Mouse (Mus musculus) G1E-ER4 (cell line): ENCODE results near the gene Brsk1. TPM values are rescaled to one million over a fixed set of nuclear protein-coding genes. Genes with fewer than 3 reads are reported as not detected.

ENCODE experiments used
- GATA1 ChIP-seq: IDR thresholded peaks from one replicate; pipeline ENCODE4 v1.8.0; 2012; ENCODE audit warnings: low read length, inconsistent platforms
- polyA plus RNA-seq: library from polyadenylated mRNA; stranded (reverse); fragments of >175 nt; gene quantifications from 2 replicates; pipeline ENCODE4 v1.2.3, GENCODE M21; 2012

Brsk1 gene
- polyA plus RNA-seq, 1 experiment, result not detected

DNA sequence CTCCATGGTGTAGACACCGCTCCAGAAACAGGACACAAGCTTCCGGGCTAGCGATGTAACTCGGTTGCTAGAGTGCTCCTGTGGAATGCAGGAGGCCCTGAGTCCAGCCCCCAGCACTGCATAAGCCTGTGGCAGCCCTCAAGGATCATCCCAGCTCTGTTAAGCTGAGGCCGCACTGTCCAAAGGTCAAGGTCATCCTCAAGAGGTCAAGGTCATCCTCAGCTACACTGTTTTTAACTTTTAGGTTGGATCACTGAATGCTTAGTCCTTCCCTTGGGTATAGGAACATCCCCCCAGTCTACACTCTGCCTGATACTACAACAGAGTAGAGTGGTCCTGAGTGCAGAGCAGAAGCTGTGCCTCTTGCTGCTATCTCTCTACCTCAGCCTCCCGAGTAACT lies 2.6 kb downstream of the Brsk1 start:
- no peak for TF ChIP-seq GATA1

DNA sequence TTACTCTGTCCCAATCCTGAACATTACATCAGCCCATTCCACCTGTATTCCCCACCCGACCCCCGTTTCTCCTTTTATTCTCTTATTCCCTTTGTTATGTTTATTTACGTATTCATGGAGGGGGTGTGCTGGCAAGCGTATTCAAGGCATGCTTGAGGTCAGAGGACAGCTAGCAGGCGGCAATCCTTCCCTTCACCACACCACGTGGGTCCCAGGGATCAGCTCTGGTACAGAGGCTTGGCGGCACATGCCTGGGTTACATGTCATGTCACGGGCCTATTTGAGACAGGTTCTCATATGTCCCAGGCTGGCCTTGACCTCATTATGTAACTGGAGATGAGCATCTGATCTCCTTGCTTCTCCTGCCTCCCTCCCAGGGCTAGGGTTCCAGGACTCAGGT lies 11.9 kb downstream of the Brsk1 start:
- no peak for TF ChIP-seq GATA1

DNA sequence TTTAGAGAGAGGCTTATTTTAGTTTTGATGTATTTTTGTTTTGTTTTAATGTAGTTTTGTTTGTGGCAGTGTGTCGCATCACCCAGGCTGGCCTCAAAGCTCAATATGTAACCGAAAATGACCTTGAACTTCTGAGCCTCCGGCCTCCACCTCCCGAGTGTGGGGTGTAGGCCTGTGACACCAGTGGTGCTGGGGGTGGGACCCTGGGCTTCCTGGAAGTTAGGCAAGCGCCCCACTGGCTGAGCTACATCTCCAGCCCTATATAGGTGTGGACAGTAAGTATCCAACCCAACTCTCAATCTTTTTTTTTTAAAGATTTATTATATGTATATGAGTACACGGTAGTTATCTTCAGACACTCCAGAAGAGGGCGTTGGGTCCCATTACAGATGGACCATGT lies 12.8 kb downstream of the Brsk1 start:
- TF ChIP-seq GATA1, result no peak

DNA sequence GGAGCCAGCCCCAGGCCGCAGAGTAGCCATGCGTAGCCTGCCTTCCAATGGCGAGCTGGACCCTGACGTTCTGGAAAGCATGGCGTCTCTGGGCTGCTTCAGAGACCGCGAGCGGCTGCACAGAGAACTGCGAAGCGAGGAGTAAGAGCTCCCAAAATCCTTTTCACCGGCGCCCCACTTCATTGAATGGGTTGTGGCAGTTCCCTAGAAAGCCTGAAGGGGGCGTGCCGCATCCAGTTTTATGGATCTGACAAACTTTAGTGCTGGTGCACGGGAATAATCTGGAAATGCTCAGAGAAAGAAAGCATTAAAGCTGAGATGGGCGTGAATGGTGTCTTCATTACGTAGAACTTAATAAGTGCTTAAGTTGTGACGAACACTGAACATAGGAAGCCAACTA lies 14.7 kb downstream of the Brsk1 start:
- no peak for TF ChIP-seq GATA1

DNA sequence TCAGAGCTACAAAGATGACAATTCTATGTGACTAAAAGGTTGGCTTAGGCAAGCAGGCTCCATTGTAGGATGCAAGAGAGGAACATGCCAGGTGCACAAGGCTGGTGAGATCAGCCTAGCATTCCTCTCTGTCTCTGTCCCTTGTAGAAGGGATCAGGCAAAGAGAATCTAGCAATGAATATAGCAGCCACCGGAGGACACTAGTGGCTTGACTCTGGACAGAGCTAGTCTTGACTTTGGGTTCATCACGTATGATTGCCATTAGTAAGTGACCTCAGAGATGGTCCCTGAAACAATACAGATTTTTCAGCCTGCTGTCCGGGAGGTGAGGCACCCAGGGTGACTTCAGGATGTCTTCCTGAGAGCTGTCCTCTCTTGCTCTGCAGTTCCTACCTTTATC lies 22.2 kb downstream of the Brsk1 start:
- TF ChIP-seq GATA1, result no peak

DNA sequence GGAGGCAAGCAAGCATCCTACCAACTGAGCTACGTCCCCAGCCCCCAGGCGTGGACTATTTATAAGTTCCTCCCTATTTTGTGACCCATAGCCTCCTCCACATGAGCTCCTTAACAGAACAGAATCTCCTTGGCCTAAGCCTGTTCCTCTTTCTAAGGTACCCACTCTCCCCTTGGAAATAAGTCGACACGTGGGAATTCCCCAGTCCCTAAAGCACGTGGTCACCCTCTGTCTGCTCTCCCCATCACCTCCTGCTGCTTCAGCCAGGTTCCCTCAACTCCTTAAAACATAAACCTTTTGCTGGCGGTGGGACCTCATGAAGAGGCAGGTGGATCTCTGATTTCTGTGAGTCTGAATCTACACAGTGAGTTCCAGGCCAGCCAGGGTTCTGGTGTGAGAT lies 26.6 kb downstream of the Brsk1 start:
- no peak for TF ChIP-seq GATA1

DNA sequence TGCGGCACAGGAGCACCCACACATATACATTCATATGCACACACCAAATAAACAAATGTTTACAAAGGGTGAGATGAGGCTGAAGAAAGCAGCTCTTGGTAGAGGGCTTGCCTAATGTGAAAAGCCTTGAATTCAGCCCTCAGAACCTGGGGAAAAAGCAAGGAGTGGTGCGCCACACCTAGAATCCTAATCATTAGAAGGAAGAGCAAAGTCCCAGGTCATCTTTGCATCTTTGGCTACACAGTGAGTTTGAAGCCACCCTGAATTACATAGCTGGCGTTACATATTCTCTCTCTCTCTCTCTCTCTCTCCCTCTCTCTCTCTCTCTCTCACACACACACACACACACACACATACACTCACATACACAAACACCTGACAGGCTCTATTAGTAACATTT lies 28.9 kb downstream of the Brsk1 start:
- TF ChIP-seq GATA1, result no peak

DNA sequence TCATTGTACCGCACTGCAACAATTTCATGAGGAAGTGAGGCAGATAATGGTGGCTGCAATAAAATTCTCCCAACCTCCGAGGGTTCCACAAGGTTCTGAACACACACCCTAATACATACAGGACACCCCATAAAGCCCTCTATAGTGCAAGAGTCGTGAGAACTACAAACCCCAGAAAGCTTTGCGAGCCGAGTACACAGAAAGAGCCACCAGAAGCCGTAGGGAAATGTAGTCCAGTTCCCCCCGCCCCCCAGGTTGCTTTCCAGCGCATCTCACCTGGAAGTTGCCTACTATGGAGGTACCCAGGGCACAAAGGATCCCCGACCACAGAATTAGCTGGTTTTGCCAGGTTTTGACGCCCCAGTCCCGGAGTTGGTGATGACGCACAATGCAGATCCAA lies 33.1 kb downstream of the Brsk1 start:
- no peak for TF ChIP-seq GATA1

DNA sequence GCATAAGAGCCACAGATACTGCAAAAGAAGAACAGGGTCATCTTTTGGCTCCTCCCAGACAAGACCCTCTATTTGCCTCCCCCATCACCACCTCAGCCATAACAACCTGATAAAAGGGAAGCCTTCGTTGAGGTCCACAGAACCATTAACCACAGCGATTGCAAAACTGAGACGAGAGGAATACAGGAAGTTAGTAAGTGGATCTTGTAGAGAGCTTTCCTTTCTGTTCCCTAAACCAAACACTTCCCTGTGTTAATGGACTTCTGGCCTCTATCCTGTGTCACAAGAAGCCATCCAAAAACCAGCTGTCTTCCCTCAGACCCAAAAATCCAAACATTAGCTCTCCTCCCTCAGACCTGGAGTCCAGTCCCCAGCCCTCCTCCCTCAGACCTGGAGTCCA lies 34.0 kb downstream of the Brsk1 start:
- TF ChIP-seq GATA1, result no peak

DNA sequence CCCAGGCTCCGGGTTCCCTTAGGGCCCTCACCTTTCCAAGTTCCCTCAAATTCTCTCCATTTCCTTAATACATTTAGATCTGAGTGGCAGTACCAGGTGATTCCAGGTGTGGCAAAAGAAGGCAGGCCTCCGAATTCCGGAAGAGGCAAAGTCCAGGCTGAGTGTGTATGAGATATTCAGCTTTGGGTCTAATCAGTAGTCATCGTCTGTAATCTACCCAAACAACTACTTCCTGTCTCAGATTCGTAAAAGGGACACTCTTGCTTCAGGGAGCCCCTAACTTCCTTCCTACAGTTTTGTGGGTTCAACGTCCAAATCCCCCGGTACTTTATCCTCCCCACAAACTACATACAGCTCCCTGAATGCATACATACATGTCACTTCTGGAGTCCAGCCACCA lies 34.8 kb downstream of the Brsk1 start, which contains the start of gene Tmem150b:
TSS of gene Tmem150b (minus strand) at position 81 of the 400 bp plus-strand sequence.
- no peak for TF ChIP-seq GATA1

DNA sequence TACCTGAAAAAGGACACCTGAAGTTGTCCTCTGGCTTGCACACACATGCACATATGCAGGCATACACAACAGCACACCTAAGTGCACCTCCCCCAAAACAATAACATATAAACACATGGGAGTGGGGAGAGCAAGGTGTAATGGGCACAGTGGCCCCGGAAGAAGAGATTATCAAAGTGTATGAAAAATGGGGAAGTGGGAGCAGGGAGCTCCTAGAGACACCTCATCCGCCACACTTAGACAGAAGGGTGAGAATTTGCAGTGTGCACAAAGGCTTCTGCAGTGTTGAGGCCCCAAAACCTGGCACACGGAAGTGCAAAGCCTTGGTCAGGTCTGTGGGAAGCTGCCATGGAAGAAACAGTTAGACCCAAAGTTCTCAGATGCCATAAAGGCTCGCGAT lies 40.7 kb downstream of the Brsk1 start:
- no peak for TF ChIP-seq GATA1

DNA sequence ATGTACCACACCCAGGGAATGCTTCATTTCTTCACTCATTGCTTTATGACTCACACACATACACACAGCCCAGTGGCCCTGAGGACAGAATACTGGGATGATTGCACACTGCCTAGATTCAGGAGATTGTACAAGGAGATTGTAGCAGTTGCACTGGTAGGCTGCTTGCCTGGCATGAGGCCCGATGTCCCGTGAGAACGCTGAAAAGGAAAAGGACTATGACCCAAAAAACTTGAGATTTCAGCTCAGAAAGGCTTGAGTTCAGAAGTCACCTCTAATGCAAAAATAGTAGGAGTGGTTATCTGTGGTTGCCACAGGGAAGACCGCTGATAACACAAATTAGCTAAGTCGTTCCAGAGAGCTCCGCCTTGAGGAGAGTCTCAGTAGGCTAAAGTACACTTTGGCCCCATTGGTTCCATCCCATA lies 42.6 kb downstream of the Brsk1 start:
- TF ChIP-seq GATA1, result peak; percentile 76

DNA sequence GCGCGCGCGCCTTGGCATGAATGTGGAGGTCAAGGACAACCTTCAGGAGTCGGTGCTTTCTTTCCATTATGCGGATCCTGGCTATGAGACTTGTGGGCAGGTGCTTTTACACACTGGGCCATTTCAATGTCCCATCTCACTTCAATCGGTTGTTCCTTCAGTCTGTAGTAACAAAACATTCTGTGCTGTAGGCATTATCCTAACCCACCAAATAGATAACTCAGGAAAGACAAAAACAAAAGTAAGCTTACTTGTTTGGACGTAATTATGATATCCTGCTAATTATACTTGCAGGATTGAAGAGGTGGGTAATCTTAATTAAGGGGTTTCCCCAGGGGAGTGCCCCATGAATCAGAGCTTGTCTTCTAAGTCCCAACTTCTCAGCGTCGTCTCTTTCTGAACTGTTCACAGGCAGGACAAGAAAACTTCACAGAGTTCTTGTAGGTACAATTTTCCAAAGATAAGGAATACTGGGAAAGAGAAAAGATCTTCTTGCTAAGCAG lies 48.7 kb downstream of the Brsk1 start:
- TF ChIP-seq GATA1, result no peak

DNA sequence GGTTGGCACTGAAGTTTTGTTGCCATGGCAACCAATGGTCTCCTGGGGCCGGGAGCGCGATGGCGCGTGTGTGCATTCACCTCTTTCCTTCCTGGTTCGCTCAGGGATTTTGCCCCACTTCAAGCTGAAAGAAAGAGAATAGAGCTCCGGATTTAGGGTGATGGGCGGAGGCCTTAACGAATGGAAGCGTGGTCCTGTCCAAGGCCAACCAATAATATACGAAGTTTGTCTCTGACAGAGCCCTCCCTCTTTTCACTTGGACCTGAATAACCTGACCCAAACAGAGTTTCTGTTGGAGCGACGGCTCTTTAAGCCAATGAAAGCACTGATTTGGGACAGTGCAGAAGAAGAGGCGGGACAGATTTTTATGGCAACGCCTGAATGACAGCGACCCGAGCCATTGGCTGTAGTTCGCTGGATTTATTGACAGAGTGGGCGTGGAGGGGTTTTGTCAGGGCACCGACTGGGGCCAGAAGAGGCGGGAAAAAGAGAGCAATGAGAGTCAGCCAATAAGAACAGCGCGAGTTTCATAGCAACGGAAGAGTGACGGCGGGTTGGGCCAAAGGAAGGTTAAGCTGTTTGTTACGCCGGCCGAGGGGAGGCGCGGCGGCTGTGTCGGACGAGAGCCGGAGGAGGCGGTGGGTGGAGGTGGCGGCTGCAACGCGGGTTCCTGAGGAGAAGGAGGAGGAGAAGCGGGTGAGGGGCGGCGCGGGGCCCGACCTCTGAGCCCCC lies 49.3 kb downstream of the Brsk1 start, which contains the start of gene Kmt5c:
TSS of gene Kmt5c (plus strand) at position 572 of the 732 bp plus-strand sequence.
- TF ChIP-seq GATA1, result no peak

DNA sequence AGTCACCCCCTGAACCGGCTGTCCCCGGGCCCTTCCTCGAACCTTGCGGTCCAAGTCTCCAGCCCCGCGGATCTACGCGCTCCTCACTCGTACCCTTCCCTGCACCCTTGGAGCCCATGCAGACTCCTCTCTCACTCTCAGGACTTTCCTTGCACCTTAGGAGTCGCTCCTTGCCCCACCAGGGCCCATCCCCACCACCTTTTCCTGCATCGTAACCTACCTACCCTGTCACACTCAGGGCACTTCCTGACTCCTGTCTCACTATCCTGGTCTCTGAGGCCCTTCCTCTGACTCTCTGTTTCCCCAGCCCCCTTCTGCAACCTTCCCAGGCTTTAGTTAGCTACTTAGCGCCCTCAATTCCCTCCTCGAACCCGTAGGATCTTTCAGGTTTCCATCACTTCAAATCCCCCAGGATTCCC lies 49.9 kb downstream of the Brsk1 start:
- no peak for TF ChIP-seq GATA1

DNA sequence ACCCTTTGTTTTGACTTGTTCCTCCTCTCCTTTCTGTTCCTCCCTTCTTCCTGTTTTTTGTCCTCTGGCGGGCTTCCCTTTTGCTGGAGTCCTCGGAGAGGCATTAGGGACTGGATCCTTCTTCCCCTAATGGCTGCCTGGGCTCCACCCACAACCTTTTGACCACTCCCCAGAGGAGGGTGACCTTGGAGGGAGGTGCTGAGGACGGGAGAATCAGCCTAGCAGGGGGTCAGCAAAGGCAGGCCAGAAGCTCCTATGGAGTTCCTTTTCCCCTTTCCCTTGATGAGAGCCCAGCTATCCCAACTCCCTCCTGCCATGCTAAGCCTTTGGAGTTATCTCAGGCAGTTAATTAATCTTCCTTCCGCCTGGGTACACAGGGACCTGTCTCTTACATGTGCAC lies 50.7 kb downstream of the Brsk1 start:
- TF ChIP-seq GATA1, result no peak
